Mouse (Mus musculus): ENCODE measurements around the gene Pkdrej.
"Not testable (repeated sequence)": the region's sequence is repeated elsewhere in the genome, so short reads cannot be mapped to it uniquely, and the experiment has no call there.

Pkdrej gene

DNA sequence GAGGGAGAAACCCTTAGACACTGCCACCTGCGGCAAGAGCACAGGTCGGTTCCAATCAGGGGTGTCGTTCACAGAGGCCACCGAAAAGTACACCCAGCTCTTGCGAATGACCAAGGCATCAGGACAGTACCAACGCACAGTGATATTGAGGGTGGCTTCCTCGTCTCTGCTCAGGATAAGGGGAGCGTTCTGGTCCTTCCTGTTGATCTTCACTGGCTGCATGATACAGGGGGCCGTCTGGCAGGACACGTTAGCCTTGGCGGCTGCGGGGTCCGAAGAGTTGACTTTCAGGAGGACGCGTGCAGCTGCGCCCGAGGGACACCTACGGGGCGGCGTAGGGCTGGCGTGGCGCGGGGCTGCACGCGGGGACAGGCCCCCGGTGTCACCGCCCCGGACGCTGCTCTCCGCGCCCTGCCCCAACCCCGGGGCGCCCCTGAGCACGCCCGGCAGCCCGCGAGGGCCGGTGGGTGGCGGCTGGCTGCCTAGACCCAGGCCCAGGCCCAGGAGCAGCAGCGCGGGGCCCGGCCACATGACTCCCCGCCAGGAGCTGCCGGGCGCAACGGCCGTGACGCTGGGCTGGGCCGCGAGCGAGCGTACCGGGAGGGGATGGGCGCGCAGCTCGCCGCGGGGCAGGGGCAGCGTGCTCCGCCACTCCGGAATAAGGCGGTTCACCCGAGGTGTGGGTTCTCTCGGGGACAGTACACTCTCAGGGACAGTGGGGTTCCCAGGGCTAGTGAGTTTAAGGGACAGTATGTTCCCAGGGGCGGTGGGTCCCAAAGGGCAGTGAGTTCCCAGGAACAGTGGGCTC, at the start of gene Pkdrej:
Pkdrej (minus strand) TSS at position 532 of the 808 bp plus-strand sequence.
- DNase-seq = peak; percentile 53

- peak; percentile 51 for DNase-seq
Measured at GRCm38 (mm10) chr15:85867696-85868095, 46.2 kb upstream of the Pkdrej start.

- DNase-seq = not testable (repeated sequence)
Measured at GRCm38 (mm10) chr15:85865913-85866312, 44.4 kb upstream of the Pkdrej start.

GRCm38 (mm10) chr15:85859490-85860031, 38.0 kb upstream of the Pkdrej start, which contains the start of gene Gtse1:
Gene Gtse1, plus strand, starts transcription at chr15:85859745.
- peak; percentile 86 for DNase-seq

DNA sequence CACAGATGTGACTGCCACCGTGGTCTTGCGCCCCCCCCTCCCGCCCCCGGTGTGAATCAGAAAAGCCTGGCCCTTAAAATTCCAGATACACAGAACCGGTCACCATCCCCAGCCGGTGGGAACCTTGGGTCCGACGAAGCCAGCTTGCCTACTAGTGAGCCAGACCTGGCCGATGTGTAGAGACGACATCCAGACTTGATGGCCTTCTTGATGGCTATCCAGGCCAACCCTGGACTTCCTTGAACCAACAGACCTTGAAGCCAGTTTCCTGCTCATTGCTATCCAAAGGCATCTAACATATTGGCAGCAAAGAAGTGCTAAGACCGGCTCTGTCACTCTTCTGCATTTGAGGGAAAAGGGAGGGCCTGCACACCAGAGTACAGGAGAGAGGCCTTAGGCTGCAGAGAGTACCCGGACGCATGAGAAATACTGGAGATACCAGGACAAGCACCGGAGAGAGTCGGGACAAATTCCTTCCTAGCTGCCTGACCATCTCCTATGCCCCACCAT, 37.5 kb upstream of the Pkdrej start:
- DNase-seq = no peak

GRCm38 (mm10) chr15:85851656-85852392, 30.3 kb upstream of the Pkdrej start:
- no peak for DNase-seq

GRCm38 (mm10) chr15:85845071-85845470, 23.5 kb upstream of the Pkdrej start:
- DNase-seq = no peak

GRCm38 (mm10) chr15:85841796-85842360, 20.3 kb upstream of the Pkdrej start:
- no peak for DNase-seq

- DNase-seq = peak; percentile 50
Measured at GRCm38 (mm10) chr15:85840983-85841382, 19.4 kb upstream of the Pkdrej start.

- no peak for DNase-seq
Measured at GRCm38 (mm10) chr15:85836887-85837286, 15.4 kb upstream of the Pkdrej start.

DNA sequence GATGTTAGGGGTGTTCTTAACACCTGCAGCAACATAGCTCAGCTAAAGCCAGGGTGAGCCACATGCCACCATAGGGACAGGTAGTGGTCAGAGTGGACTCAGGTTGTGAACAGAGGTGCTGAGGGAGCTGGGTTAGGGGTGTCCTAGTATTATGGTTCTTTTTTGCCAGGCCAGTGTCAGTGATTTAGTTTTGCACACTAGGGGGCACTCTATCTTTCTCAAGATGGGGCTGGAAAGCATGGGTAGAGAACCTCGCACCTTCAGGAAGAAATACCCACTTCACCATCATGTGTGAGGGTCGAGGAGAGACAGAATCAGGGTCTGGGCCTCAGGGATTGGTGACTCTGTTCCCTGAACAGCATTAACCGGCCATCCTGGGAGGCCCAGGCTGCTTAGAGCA, 13.8 kb upstream of the Pkdrej start:
- DNase-seq = no peak

- DNase-seq = no peak
Measured at GRCm38 (mm10) chr15:85832599-85832998, 11.1 kb upstream of the Pkdrej start.

DNA sequence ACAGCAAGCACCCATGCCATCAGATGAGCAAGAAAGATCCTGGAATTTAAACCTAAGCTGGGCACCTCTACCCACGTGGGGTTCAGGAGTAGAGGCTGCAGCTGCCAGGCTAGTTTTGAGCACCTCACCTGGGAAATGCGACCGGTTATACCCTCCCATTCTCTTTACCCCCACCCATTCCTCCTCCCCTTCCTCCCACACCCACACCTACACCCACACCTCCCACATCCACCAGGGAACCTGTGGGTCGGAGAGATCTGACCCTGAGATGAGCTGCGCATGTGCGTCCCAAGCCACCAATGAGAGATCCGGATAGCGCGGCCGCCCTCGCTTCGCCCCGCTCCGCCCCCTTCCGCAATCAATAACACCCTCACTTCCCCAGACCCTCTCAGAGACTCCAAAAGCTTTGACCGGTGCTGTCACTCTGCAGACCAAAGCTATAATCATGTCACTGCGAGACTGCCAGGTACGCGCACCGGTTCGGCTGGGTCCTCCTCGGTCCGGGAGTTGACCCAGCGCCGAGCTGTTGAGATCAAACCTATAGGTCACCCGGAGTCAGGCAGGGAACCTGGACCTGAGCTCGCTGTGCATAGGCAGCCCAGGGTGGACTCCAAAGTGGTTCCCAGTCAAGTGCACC, 10.5 kb upstream of the Pkdrej start, which contains the start of gene Ttc38:
Ttc38 (plus strand) TSS at position 353 of the 637 bp plus-strand sequence.
- DNase-seq = peak; percentile 72

GRCm38 (mm10) chr15:85829470-85829869, 7.9 kb upstream of the Pkdrej start:
- DNase-seq = no peak

- no peak for DNase-seq
Measured at GRCm38 (mm10) chr15:85828071-85828470, 6.5 kb upstream of the Pkdrej start.

GRCm38 (mm10) chr15:85826676-85827075, 5.1 kb upstream of the Pkdrej start:
- DNase-seq = no peak

DNA sequence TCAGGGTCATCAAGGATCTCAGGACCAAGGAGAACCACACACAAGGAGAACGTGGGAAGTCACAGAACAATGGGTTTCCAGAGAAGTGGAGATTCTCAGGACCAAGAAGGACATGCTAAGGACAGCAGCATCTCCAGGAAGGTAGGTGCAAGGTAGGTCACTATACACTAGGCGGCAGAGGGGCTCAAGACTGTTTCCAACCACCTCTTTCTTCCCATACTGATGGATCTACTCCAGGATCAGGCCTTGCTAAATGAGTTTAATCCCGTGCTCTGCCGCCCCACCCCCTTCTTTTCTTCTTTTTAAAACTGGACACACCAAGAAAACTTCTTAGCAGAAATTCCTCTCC, 451 bp upstream of the Pkdrej start:
- no peak for DNase-seq

DNA sequence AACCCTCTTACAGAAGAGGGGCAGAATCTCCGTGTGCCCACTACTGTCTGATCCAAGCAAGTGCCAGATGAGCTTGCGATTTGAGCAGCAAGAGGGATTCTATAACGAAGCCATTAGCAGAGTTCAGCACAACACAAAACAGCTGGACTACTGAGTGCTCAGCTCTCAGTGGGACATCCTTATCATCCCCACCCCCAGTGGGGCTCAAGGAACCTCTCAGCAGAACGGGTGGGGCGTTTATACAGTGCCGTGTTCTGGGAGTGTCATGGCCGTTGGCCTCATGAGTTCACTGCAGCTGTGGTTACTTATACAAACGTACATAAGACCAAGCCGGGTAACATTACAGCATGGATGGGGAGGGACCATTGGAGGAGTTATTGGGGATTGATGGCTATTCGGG, 8.1 kb downstream of the Pkdrej start:
- DNase-seq = no peak

DNA sequence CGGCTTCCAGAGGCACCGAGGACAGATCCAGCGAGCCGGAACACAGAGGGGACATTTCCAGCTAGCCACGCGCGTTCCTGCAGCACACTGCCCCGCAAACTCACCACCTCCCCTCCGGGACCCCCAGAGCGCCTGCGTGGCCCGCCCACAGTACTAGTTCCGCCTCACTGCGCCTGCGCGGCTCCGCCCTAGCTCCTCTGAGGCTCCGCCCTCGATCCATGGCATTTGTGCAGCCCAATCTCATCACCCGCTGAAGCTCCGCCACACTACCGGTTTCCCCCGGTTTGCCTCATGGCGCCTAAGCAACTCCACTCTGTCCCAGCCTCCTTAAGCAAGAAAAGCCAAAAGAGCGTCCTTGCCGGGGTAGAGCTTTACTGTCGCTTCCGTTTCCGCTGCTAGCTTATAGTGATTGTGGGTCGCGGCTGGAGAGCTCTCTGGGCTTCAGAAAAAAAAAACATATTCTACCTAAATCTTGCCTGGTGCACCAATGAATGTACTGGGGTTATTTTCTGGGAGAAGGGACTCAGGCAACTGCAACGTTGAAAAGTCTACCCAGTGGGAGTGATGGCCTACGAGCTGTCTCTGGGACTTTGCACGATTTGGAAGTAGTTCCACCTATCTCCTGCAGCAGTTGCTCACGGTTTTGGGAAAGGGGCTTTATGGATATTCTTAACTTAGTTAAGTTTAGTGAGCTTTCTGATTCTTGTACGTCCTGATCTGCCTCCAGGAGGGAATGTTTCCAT, 9.8 kb downstream of the Pkdrej start, which contains the start of gene Cdpf1:
Cdpf1 (minus strand) TSS at position 163 of the 743 bp plus-strand sequence.
- DNase-seq = peak; percentile 100

DNA sequence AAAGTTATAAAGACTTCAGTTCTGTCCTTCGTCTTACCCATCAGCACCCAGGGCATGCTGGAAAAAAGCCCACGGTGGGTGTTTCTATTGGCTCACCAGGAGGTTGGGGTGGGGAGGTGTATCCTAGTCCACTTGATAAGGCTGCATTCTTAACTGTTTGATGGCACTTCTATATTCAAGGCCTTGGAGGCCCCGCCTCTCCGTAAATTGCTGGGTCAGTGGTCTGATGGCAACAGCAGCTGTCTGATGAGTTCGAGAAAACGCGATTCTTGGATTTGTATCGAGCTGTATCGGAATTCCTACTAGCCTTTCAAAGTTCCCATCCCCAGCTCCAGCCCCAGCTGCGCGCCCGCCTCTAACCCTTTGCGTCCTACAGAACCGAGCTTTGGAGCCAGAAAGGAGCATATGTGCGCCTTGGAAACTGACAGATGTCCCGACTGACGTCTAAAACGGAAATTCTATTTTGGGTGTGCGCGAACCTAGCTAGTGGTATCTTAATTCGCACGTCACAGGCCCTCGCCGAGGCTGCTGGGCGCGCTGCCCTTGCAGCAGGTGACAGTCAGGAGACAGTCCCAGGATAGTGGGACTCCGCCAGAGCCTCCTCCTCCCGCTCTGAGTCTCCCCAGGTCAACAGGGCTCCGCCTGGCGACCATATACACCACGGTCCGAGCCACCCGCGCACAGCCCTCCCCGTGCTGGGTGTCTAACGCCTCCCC, 10.6 kb downstream of the Pkdrej start:
- DNase-seq = peak; percentile 61

DNA sequence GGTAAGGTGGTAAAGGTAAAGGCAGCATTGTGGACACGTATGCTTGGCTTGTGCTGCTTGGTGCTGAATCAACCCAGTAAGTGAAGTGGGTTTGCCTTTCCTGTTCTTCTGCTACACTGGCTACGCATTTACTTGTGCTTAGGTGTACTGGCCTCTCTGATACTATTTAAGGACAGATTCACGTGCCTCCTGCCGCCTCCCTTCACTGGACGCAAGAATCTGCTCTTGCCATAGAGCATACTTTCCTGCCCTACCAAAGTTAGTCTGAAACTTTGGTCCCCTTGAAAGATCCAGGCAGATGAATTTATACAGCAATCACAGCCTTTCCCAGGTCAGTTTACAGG, 11.1 kb downstream of the Pkdrej start:
- DNase-seq = no peak
